Mouse (Mus musculus): ENCODE data around the gene Lrrc71. TPM values are rescaled to one million over a fixed set of nuclear protein-coding genes. Genes with fewer than 3 reads are reported as not detected.

Gene Lrrc71
- total RNA-seq, 2 experiments from 2014 or later, result 0.40 to 1.6 TPM

DNA sequence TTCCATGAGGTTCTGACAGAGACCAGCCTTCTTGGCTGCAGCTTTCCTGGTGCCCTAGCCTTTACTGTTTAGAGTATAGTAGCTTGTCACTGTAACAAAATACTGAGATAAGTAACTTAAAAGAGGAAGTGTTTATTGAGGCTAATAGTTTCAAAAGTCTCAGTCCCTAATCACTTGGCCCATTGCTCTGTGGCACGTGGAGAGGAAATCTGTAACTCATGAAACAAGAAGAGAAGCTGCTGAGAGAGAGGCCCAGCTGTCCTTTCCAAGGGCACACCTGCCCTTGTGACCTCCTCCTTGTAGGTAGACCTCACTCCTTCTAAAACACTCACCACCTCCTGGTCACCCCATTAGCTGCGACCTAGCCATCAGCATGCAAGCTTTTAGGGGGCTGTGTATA is 29.9 kb downstream of the Lrrc71 start:
- DNase-seq, result no peak

Other genes with a start within 250 kb of the Lrrc71 start
- gene Etv3, start 223.2 kb downstream of the Lrrc71 start, total RNA-seq (2021), result 10 to 100 TPM; 23.2 TPM
- 10 to 100 TPM; 60.5 to 62.4 TPM for gene Arhgef11, start 131.1 kb downstream of the Lrrc71 start, total RNA-seq (2021)
- under 1 TPM in 1 of 2 experiments, not detected in 1; 0.12 TPM for gene Ntrk1, start 46.5 kb upstream of the Lrrc71 start, total RNA-seq (2021)
- under 1 TPM; 0.15 TPM for gene Insrr, start 48.3 kb upstream of the Lrrc71 start, total RNA-seq (2021)
- 10 to 100 TPM in 1 of 2 experiments, 1 to 10 TPM in 1; 8.0 to 10.4 TPM for gene Pear1, start 75.7 kb upstream of the Lrrc71 start, total RNA-seq (2021)
- not detected for gene Sh2d2a, start 98.1 kb upstream of the Lrrc71 start, total RNA-seq (2021)
- gene Prcc, start 137.0 kb upstream of the Lrrc71 start, total RNA-seq (2021), result 10 to 100 TPM; 58.3 to 58.6 TPM
- 100 to 1,000 TPM; 140 to 149 TPM for gene Hdgf, start 157.7 kb upstream of the Lrrc71 start, total RNA-seq (2021)
- 10 to 100 TPM; 54.7 to 59.8 TPM for gene Mrpl24, start 170.9 kb upstream of the Lrrc71 start, total RNA-seq (2021)
- 10 to 100 TPM; 15.0 TPM for gene Isg20l2, start 181.7 kb upstream of the Lrrc71 start, total RNA-seq (2021)
- 10 to 100 TPM; 23.5 to 27.9 TPM for gene Rrnad1, start 182.1 kb upstream of the Lrrc71 start, total RNA-seq (2021)
- 1 to 10 TPM; 1.3 to 3.5 TPM for gene Crabp2, start 200.0 kb upstream of the Lrrc71 start, total RNA-seq (2021)
- 1 to 10 TPM; 4.0 to 5.4 TPM for gene Nes, start 222.5 kb upstream of the Lrrc71 start, total RNA-seq (2021)